Mouse (Mus musculus) midbrain, embryonic 12.5 days (tissue): ENCODE results near the gene 4930442H23Rik. TPM values are rescaled to one million over a fixed set of nuclear protein-coding genes. Genes with fewer than 3 reads are reported as not detected.

Source experiments
- polyA plus RNA-seq: library from polyadenylated mRNA; unstranded; fragments of >200 nt; fragmentation: Nextera tagmentation; extraction: Ambion mirVana; gene quantifications from 2 replicates; pipeline ENCODE4 v1.2.1, GENCODE M21; 2016

4930442H23Rik gene
- polyA plus RNA-seq, 1 experiment from 2014 or later: not detected

Other genes starting within 250 kb of the 4930442H23Rik start
- gene Gng7, start 168.9 kb downstream of the 4930442H23Rik start, polyA plus RNA-seq: 8.8 and 9.3 TPM in 2 replicates
- 11.3 and 13.4 TPM in 2 replicates for gene Diras1, start 158.2 kb downstream of the 4930442H23Rik start, polyA plus RNA-seq
- 33.1 and 34.9 TPM in 2 replicates for gene Slc39a3, start 146.4 kb downstream of the 4930442H23Rik start, polyA plus RNA-seq
- gene Sgta, start 123.7 kb downstream of the 4930442H23Rik start, polyA plus RNA-seq: 262 and 271 TPM in 2 replicates
- gene Thop1, start 113.8 kb downstream of the 4930442H23Rik start, polyA plus RNA-seq: 56.9 and 58.3 TPM in 2 replicates
- 0.22 and 0.28 TPM in 2 replicates for gene Creb3l3, start 85.0 kb downstream of the 4930442H23Rik start, polyA plus RNA-seq
- gene Map2k2, start 77.9 kb downstream of the 4930442H23Rik start, polyA plus RNA-seq: 245 and 248 TPM in 2 replicates
- 14.6 and 15.9 TPM in 2 replicates for gene Zbtb7a, start 48.6 kb downstream of the 4930442H23Rik start, polyA plus RNA-seq
- 58.6 and 64.9 TPM in 2 replicates for gene Pias4, start 15.9 kb downstream of the 4930442H23Rik start, polyA plus RNA-seq
- 531 and 534 TPM in 2 replicates for gene Eef2, start 7.2 kb downstream of the 4930442H23Rik start, polyA plus RNA-seq
- 77.3 and 79.6 TPM in 2 replicates for gene Dapk3, start 844 bp downstream of the 4930442H23Rik start, polyA plus RNA-seq
- not detected in 2 replicates for gene Nmrk2, start 18.2 kb upstream of the 4930442H23Rik start, polyA plus RNA-seq
- 35.5 and 37.2 TPM in 2 replicates for gene Atcay, start 47.0 kb upstream of the 4930442H23Rik start, polyA plus RNA-seq
- gene Zfr2, start 49.3 kb upstream of the 4930442H23Rik start, polyA plus RNA-seq: 12.1 and 13.6 TPM in 2 replicates
- 4.3 and 5.0 TPM in 2 replicates for gene Matk, start 69.1 kb upstream of the 4930442H23Rik start, polyA plus RNA-seq
- gene Mrpl54, start 83.1 kb upstream of the 4930442H23Rik start, polyA plus RNA-seq: 168 and 169 TPM in 2 replicates
- 34.8 and 36.1 TPM in 2 replicates for gene Apba3, start 83.1 kb upstream of the 4930442H23Rik start, polyA plus RNA-seq
- 6.6 and 7.5 TPM in 2 replicates for gene Tjp3, start 107.7 kb upstream of the 4930442H23Rik start, polyA plus RNA-seq
- 89.9 and 92.6 TPM in 2 replicates for gene Pip5k1c, start 109.1 kb upstream of the 4930442H23Rik start, polyA plus RNA-seq
- 58.8 and 60.5 TPM in 2 replicates for gene Cactin, start 137.3 kb upstream of the 4930442H23Rik start, polyA plus RNA-seq
- 3.7 and 4.4 TPM in 2 replicates for gene Tbxa2r, start 144.9 kb upstream of the 4930442H23Rik start, polyA plus RNA-seq
- gene Gipc3, start 159.4 kb upstream of the 4930442H23Rik start, polyA plus RNA-seq: not detected in 2 replicates
- 90.8 and 97.9 TPM in 2 replicates for gene Hmg20b, start 166.6 kb upstream of the 4930442H23Rik start, polyA plus RNA-seq
- 12.0 and 13.7 TPM in 2 replicates for gene Mfsd12, start 173.6 kb upstream of the 4930442H23Rik start, polyA plus RNA-seq
- 0.34 and 0.92 TPM in 2 replicates for gene 4930404N11Rik, start 182.0 kb upstream of the 4930442H23Rik start, polyA plus RNA-seq
- gene Fzr1, start 194.7 kb upstream of the 4930442H23Rik start, polyA plus RNA-seq: 135 and 139 TPM in 2 replicates
- gene Dohh, start 200.6 kb upstream of the 4930442H23Rik start, polyA plus RNA-seq: 63.5 and 67.2 TPM in 2 replicates
- gene Gm48551, start 200.6 kb upstream of the 4930442H23Rik start, polyA plus RNA-seq: 4.2 and 5.5 TPM in 2 replicates
- gene Gm48552, start 205.2 kb upstream of the 4930442H23Rik start, polyA plus RNA-seq: 0.50 and 2.3 TPM in 2 replicates
- gene Smim24, start 209.2 kb upstream of the 4930442H23Rik start, polyA plus RNA-seq: 2.1 and 2.8 TPM in 2 replicates